Mouse (Mus musculus) layer of hippocampus, adult 9-10 months (tissue): ENCODE results near the gene Tspan17.

Source experiments
- DNase-seq: peaks from one replicate; pipeline ENCODE4 v3.0.0; 2022; ENCODE audit warnings: low spot score

Tspan17 gene

DNA sequence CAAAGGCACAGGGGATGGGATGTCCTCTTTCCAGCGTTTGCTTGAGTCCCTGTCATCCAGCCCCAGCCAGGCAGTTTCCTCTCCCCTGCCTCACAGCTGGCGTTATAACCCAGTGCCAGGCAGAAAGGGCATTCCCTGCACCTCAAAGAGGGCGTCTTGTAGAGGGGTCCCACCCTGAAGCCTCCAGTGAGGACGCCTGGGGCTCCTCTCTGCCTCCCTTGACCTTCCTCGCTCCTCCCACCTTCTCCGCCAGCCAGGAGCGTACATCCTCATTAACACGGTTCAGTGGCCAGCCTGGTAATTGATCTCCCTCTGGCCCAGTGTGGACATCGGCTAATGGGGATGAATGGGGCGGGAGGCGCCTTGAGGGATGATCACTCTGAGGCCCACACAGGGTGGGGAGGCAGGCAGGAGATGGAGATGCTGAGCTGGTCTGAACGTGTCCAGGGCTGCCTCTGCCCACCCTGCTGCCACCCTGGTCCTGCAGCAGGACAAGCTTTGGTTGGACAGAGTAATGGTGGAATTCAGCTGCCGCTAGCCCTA lies 17.3 kb downstream of the Tspan17 start:
- DNase-seq = no peak

DNA sequence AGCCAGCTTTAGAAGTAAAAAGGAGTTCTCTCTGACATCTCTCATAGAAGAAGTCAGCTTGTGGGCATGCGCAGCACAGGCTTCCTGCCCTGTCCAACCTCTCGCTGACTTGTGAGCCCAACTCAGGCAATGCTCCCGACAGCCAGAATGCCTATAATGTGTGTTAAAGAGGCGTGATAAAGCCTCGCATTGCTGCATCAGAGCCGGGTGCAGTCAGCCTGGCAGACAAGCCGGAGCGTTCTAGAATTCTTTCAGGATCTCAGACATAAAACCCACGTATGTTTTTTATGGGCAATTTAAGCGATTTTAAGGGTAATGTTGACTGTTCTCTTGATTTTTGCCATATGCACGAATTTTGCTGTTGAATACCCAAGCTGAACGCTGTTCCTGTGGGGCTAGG lies 18.9 kb downstream of the Tspan17 start:
- DNase-seq = no peak

DNA sequence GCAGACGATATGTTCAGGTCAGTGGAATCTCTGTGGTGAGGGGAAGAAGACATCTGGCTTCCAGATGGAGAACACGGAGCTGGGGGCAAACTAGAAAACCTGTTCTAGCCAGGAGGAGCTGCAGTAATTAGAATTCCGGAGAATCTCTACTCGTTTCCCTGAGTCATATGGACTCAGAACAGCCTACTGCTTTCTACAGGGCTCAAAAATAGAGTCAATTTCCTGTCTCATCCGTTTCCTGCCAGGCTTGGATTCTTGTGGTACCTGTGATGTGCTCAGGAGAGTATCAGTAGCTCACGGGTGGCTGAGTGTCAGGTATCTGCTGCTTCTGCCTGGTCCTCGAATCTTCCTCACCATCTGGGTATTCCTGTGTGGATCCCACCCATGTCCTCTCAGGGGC lies 22.3 kb downstream of the Tspan17 start:
- DNase-seq = no peak

DNA sequence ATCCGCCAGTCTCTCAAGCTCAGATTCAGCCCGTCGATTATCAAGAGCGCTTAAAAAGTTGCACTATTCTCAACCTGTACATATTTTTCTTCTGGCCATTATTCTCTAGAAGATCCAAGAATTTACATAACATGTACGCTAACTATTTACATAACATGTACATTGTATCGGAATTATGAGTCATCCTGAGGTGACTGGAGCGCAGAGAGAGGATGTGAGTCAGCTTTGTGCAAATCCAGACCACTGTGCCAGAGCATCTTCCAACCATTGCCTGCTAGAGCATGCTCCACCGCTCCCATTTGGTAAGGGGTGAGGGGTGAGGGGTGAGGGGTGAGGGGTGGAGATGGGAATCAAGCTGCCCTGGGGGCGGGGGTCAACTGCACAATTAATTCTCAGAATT lies 24.2 kb downstream of the Tspan17 start:
- no peak for DNase-seq

DNA sequence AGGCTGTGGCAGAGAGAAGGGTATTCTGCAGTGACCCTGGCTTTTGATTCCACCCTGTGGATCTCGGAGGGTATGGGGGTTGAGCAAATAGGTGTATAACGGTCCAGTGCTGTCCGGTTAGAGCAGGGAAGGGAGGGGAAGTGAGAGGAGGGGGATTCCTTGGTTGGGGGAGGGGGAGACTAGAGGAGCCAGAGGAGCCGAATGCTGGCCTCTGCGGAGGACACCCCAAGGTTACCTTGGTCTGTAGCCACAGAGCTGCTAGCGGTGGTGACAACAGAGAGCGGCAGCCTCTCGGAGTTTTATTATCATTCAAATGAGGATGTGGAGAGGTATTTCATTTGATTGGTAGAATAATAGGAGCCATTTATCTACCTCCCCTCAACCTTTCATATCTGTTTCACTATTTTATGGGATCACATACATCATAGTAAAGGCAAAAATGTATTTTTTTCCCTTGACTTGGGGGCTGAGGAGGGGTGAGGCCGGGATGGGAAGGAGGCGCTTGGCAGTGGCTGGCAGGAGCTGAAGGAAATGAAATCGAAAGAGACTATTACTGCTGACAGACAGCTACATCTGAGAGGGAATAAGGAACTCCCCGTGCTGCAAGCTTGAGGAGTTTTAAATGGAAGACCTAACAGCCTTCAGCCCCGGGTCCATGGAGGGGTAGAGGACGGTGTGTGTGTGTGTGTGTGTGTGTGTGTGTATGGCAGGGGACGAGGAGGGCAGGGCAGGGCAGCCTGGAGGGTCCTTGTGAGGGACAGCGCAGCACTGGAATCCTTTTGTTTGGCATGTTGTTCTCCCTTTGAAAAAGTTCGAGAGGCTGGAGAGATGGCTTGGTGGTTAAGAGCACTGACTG lies 29.4 kb downstream of the Tspan17 start:
- no peak for DNase-seq

DNA sequence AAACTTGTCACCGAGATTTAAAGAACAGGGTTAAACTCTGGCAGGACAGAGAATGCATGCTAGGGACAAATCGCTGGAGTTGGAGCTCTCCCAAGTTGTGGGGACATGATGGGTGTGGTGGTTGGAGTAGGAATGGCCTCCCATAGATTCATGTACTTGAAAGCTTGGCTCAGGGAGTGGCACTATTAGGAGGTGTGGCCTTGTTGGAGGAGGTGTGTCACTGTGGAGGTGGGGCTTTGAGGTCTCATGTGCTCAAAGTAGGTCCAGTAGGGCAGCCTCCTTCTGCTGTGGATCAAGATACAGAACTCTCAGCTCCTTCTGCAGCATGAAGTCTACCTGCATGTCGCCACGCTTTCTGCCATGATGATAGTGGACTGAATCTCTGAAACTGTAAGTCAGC lies 31.9 kb downstream of the Tspan17 start:
- DNase-seq = no peak

DNA sequence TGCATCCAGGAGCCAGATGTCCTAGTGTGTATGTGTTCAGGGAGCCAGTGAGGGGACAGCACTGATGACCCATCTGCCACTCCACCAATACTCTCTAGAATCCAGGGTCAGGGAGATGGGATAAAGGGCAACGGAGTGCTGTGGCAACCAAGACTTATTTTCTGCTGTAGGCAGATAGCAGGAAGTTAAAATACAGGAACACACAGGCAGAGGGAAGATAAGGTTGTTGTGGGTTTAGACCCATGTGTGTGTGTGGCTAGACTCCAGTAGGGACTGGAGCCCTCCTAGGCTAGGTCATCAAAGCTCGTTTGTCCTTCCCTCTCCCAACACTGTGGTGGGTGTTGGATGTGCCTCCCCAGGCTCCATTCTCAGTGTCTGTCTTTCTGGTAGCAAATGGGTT lies 32.8 kb downstream of the Tspan17 start:
- DNase-seq = no peak

DNA sequence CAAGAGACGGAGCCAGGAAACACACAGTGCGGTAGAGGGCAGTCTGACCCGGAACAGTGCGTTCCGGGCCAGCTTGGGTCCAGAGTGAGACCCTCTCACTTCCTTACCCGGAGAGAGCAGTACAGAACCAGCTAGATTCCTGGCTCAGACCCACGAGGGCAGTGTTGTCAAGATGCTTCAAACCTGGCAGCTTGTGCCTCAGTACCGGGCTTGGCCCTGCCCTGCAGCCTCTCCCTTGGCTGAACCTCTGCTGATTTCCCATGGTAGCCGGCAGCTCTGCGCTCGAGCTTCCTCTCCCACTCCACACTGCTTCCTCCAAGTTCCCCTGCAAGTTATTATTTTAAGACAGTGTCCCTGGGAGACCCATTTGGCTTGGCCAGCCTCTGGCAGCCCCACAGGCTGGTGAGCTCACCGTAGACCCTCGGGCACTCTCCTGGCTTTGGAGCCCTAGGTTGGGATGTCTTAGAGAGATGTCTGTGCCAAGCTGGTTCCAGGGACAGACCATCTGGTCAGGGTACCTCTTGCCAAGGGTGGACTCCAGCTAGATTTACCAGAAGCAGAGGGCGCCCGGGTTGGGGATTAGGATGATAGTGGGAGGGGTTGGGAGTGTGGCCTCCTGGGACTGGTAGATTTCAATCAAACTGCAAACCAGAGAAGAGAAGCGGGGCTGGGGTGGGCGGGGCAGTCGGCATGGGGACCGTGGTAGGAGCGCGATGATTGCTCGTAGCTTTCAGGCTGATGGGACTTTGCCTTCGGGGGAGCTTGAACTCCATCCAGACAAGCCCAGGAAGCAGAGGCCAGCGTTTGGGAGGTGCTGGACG lies 35.1 kb downstream of the Tspan17 start:
- DNase-seq = no peak

DNA sequence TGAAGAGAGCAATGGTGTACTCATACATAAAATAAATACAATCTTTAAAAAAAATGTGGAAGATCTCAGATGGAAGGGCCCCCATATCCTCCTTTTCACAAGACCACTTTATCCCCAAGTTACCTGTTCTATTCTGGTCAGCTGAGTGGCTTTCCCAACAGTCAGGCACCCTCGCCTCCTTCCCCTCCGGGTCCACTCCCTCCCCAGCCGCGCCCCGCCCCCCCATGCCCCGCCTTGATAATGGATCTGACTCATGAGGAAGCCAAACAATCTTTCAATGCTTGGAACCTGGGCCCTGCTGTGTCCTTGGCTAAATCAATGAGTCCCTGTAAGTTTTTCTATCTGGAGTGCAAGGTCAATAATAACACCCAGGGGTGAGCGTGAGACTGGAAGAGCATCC lies 38.8 kb downstream of the Tspan17 start:
- no peak for DNase-seq

DNA sequence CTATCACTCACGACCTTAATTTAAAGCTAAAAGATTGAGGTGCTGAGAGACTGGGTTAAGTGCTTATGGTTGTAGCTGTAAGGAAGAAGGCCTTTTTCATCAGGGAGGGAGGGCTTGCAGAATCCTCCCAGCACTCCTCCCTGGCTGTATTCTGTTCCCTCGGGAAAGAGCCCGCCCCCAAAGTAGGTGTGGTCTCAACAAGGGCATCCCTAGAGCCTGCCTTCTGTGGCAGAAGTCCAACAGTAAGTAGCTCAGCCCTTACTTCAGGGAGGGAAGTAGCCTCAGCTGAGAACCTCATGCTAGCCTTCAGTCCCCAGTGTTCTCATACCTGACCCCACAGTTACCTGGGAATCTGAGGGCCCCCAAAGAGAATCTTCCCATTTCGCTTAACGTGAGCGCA lies 39.3 kb downstream of the Tspan17 start:
- no peak for DNase-seq

DNA sequence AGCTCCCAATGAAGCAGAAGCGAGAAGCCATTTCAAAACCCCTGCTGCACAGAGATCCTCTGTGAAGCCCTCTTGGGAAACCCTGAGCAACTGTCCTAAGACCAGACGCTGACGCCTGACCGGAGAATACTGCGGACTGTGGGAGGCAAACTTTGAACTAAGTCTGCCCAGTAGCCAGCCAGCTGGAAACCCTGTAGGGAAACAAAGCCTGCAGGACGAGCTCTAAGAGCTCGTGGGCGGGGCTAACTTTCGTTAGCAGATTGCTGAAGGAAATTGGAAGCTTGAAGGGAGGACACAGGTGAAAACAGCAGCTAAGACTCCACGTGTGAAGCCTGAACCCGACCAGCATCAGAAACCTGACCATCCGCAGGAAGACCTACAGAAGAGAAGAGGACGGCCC lies 40.3 kb downstream of the Tspan17 start:
- no peak for DNase-seq

DNA sequence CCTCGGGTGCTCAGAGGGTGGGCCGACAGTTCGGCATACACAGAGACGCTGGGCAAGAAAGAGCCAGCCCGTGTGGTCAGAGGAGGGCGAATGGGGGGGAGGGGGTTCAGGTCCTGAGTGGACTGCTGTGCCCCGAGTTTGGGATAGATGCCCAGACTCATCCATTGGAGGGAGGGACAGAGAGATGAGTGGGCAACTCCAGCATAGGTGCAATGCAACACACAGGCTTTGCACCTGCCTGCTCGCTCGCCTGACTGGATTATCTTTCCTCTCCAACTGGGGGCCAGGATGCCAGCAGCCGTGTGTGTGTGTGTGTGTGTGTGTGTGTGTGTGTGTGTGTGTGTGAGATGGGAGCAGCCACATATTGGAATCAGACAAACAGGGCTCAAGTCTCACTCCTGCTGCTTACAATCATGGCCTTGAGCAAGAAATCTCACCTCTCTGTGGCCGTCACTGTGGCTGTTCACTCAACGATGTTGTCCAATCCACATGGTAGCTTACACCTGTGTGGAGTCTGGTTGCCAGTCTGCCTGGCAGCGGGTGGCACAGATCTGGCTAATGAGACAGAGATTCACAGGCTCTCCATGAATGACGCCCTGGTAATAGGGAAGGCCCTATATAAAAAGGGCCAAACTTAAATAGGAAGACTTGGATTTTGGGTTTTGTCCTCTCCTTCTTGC lies 47.3 kb downstream of the Tspan17 start:
- no peak for DNase-seq

DNA sequence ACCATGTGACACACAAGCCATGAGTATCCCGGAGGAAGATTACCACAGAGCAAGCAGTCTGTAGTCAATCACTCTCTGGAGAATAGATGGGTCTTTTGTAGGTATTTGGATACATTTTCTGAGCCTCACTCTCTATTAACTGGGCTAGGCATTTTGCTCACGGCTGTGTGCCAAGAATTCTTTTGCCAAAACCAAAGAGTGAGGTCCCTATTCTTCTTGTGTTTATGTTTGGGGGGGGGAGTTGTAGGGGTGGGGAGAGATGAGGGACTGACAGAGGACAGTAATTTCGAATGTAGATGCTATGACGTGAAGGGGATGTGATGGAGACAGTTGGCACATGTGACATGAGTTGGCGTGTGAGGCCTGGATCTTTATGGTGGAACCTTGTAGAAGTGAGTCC lies 47.9 kb downstream of the Tspan17 start:
- no peak for DNase-seq

DNA sequence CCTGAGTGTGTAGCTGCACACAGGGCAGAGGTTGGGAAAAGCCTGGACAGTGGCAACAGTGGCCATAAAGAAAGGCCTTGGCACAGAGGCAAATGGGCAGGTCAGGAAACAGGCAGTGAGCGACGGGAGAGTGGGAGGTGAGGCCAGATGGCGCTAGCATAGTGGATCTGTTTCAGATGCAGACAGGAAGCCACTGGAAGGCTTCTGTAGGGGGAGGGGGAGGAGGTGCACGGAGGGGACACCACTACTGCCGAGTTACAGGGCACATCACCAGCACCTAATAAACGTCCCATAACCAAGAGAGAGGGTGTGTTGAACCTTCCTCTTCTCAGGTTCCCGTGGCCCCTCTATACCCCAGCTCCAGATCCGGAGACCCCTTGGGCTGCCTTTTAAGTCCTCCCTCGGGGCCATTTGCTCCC lies 48.3 kb downstream of the Tspan17 start:
- no peak for DNase-seq

DNA sequence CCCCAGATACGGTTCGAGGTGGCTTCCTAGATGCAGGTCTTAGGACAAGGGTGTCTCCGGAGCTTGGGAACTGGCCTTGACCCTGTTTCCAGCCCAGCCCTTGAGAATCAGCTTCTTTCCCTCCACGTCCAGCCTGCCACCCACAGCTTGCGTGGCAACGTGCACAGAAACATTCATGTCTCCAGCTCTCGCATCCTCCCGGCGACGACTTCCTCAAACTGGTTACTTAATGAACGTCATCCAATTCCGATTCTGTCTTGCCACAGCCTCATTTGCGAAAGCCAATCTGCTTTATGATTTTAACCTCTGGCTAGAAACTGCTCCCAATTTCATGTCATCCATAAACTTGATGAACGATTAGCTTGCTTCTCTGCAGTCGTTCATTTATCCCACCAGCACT lies 49.4 kb downstream of the Tspan17 start:
- DNase-seq = no peak

DNA sequence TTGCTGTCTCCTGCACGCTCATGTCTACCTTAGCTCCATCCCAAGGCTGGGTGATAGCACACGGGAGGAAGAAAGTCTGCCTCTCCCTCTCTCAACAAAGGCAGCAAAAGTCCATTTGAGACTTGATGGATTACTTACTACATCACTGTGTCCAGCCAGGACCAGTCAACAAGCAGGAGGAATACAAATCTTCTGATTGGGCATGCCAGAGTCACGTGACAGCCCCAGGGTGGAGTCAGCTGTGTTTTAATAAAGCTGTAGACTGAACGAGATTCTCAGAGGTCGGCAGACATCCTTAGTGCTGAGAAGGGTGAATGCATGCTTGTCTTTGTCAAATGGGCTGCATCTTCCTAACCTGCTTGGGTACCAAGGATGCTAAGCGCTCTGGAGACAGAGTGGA lies 50.0 kb downstream of the Tspan17 start:
- no peak for DNase-seq

DNA sequence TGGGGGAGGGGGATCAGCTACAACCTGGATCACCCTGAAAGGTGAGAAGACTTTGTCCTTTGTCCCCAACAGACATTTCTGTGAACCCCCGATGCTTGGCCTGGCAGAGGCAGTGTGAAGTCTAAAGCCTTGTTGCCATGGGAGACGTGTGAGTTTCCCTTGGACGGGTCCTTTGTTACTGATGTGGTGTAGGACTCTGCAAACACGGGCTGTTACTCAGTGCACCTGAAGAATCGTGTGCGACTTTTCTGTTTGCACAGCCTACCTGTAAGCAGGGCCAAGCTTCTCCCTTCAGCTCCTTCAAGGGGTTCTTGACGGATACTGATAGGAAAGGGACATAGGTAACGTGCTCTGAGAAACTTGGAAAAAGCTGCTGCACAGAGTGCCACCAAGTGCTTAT lies 55.4 kb downstream of the Tspan17 start:
- DNase-seq = no peak
